Mouse (Mus musculus): Measurements from ENCODE around the gene Has1. TPM values are rescaled to one million over a fixed set of nuclear protein-coding genes. Genes with fewer than 3 reads are reported as not detected.

Has1 gene
- total RNA-seq, 4 experiments from 2014 or later = 0.74 to 1.6 (median 1.00) TPM

Small RNA genes within 50 kb of the gene (microRNA-seq; reads per million reads assigned to microRNA genes)
- gene Gm25927 = 0 reads per million in 2 experiments
- 7,105 to 10,028 reads per million in 2 experiments for gene Mir125a
- gene Mir99b = 7,150 to 8,109 reads per million in 2 experiments
- 0 reads per million in 2 experiments for gene Mirlet7e

Other genes with a start within 250 kb of the Has1 start
- gene Lnpep, start 230.2 kb downstream of the Has1 start, total RNA-seq (2022) = 100 to 1,000 TPM in 3 of 4 experiments, 10 to 100 TPM in 1; 81.4 to 115 (median 110) TPM
- not detected for gene Vmn2r90, start 151.5 kb downstream of the Has1 start, total RNA-seq (2022)
- 10 to 100 TPM; 70.6 to 89.4 (median 76.6) TPM for gene Spaca6, start 28.0 kb downstream of the Has1 start, total RNA-seq (2022)
- not detected for gene Fpr1, start 28.7 kb upstream of the Has1 start, total RNA-seq (2022)
- not detected for gene Fpr2, start 32.6 kb upstream of the Has1 start, total RNA-seq (2022)
- not detected for gene Fpr3, start 32.6 kb upstream of the Has1 start, total RNA-seq (2022)
- gene Fpr-rs4, start 166.5 kb upstream of the Has1 start, total RNA-seq (2022) = not detected
- under 1 TPM in 1 of 4 experiments, not detected in 3; 0.07 TPM for gene Vmn2r124, start 194.2 kb upstream of the Has1 start, total RNA-seq (2022)
- gene Vmn2r91, start 229.8 kb upstream of the Has1 start, total RNA-seq (2022) = not detected

Measured in left cerebral cortex, adult 8-10 months (tissue).